Mouse (Mus musculus): Measurements from ENCODE around the gene Gm11172. TPM values are rescaled to one million over a fixed set of nuclear protein-coding genes. Genes with fewer than 3 reads are reported as not detected.

Gm11172 gene
- not detected for polyA plus RNA-seq (2012; fragmentation: generic; extraction: Trizol)
- long read RNA-seq, experiment 1 = 0 reads
- long read RNA-seq, experiment 2 = 0 reads

DNA sequence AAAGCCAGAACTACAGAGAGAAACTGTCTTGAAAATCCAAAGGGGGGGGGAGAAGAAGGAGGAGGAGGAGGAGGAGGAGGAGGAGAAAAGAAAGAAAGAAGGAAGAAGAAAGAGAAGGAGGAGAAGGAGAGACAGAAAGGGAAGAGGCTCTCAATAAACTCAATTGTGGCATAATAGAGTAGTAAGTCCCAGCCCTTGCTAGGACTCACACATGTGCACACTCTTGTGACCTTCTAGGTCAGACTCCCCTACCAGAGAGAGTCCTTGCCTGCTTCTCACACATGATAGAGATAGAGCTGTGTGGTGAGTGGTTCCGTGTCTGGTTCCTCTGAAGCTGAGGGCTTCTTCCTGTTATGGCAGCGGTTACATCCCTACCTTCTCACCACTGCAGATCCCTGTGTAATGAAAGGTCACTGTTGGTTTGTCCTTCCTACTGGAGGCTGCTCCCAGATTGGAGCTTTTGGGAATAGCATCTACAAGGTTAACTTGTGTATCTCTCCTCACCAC, at the start of gene Gm11172:
Gene Gm11172 (plus strand): TSS at position 51 of the 507 bp plus-strand sequence.
- no peak within 1 kb of the TSS for H3K4me3 ChIP-seq (ENCODE audit: insufficient read depth, poor library complexity, severe bottlenecking)
- no peaks in the 10 kb centered on the region for H3K36me3 ChIP-seq (ENCODE audit: control insufficient read depth, insufficient read depth)
- H3K79me3 ChIP-seq (ENCODE audit: low read depth) = no peaks in the 10 kb centered on the region
- no peaks in the 10 kb centered on the region for H3K79me2 ChIP-seq (ENCODE audit: control insufficient read depth, insufficient read depth)
- TF ChIP-seq MAX (IDR thresholded peaks at IDR 0.05) (no peak), CTCF (IDR thresholded peaks at IDR 0.05; ENCODE audit: control insufficient read depth, insufficient read depth, insufficient read length) (no peak), MYOD1 (IDR thresholded peaks at IDR 0.05; ENCODE audit: control insufficient read depth, insufficient read length, low read depth) (no peak), USF1 (IDR thresholded peaks at IDR 0.05; ENCODE audit: low read depth) (no peak), MYOG (IDR thresholded peaks at IDR 0.05; ENCODE audit: control insufficient read depth, extremely low read depth, insufficient read length) (no peak), CEBPB (IDR thresholded peaks at IDR 0.05; ENCODE audit: low read depth) (no peak), FOSL1 (IDR thresholded peaks at IDR 0.05; ENCODE audit: insufficient read depth, low read length, poor library complexity, severe bottlenecking) (no peak)
- no peak within 1 kb of the TSS for H3ac ChIP-seq (ENCODE audit: control insufficient read depth, insufficient read length, low read depth)
- H3K27me3 ChIP-seq (ENCODE audit: control insufficient read depth, insufficient read depth, insufficient read length) = peaks cover 17% of the 10 kb centered on the region

DNA sequence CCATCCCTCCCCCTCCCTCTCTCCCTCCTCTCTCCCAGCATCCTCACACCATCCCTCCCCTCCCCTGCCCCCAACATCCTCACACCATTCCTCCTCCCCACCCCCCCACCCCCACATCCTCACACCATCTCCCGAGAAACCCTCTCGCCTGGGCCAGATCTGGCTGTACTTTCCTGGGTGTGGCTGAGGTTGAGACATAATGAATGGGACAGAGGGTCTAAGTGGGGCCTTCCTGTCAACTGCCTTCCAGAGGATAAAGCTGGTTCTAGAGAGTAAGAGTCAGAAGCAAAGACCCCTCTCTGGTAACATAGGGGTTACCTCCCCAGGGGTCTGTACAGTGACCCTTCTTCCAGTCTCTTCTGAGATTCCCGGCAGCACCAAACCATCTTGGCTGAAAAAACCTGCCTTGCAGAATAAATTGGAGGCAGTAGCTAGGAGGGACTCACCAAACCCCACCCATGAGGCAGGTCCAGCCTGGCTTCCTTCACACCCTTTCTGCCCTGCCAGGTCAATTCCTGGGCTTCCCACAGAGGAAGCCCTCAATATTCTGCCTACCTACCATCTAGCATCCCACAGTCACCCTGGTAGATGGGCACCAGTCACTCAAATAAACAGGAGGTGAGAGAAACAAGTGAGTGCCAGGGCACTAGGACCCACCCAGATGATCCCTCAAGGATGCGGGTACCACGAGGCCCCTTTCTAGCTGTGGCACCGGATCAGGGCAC, 49.0 kb upstream of the Gm11172 start:
- H3K79me3 ChIP-seq (ENCODE audit: low read depth) = no peaks in the 10 kb centered on the region
- no peaks in the 10 kb centered on the region for H3K27me3 ChIP-seq (ENCODE audit: control insufficient read depth, insufficient read depth, insufficient read length)
- H3K36me3 ChIP-seq (ENCODE audit: control insufficient read depth, insufficient read depth) = no peaks in the 10 kb centered on the region
- no peak for TF ChIP-seq CTCF (IDR thresholded peaks at IDR 0.05; ENCODE audit: control insufficient read depth, insufficient read depth, insufficient read length)
- no peak for TF ChIP-seq MAX (IDR thresholded peaks at IDR 0.05)
- no peak for TF ChIP-seq CEBPB (IDR thresholded peaks at IDR 0.05; ENCODE audit: low read depth)
- no peak for TF ChIP-seq FOSL1 (IDR thresholded peaks at IDR 0.05; ENCODE audit: insufficient read depth, low read length, poor library complexity, severe bottlenecking)
- TF ChIP-seq USF1 (IDR thresholded peaks at IDR 0.05; ENCODE audit: low read depth) = no peak
- no peak for TF ChIP-seq MYOD1 (IDR thresholded peaks at IDR 0.05; ENCODE audit: control insufficient read depth, insufficient read length, low read depth)
- TF ChIP-seq MYOG (IDR thresholded peaks at IDR 0.05; ENCODE audit: control insufficient read depth, extremely low read depth, insufficient read length) = no peak
- H3K4me3 ChIP-seq (ENCODE audit: insufficient read depth, poor library complexity, severe bottlenecking) = no peak overlapping the region
- no peaks in the 10 kb centered on the region for H3K79me2 ChIP-seq (ENCODE audit: control insufficient read depth, insufficient read depth)
- H3ac ChIP-seq (ENCODE audit: control insufficient read depth, insufficient read length, low read depth) = no peak overlapping the region

GRCm38 (mm10) chr16:10764323-10764722, 48.4 kb upstream of the Gm11172 start:
- no peaks in the 10 kb centered on the region for H3K27me3 ChIP-seq (ENCODE audit: control insufficient read depth, insufficient read depth, insufficient read length)
- no peak overlapping the region for H3ac ChIP-seq (ENCODE audit: control insufficient read depth, insufficient read length, low read depth)
- no peak for TF ChIP-seq MYOD1 (IDR thresholded peaks at IDR 0.05; ENCODE audit: control insufficient read depth, insufficient read length, low read depth)
- no peak for TF ChIP-seq USF1 (IDR thresholded peaks at IDR 0.05; ENCODE audit: low read depth)
- no peak for TF ChIP-seq MYOG (IDR thresholded peaks at IDR 0.05; ENCODE audit: control insufficient read depth, extremely low read depth, insufficient read length)
- no peak for TF ChIP-seq CTCF (IDR thresholded peaks at IDR 0.05; ENCODE audit: control insufficient read depth, insufficient read depth, insufficient read length)
- TF ChIP-seq MAX (IDR thresholded peaks at IDR 0.05) = no peak
- TF ChIP-seq FOSL1 (IDR thresholded peaks at IDR 0.05; ENCODE audit: insufficient read depth, low read length, poor library complexity, severe bottlenecking) = no peak
- no peak for TF ChIP-seq CEBPB (IDR thresholded peaks at IDR 0.05; ENCODE audit: low read depth)
- no peaks in the 10 kb centered on the region for H3K79me2 ChIP-seq (ENCODE audit: control insufficient read depth, insufficient read depth)
- H3K79me3 ChIP-seq (ENCODE audit: low read depth) = no peaks in the 10 kb centered on the region
- H3K4me3 ChIP-seq (ENCODE audit: insufficient read depth, poor library complexity, severe bottlenecking) = no peak overlapping the region
- H3K36me3 ChIP-seq (ENCODE audit: control insufficient read depth, insufficient read depth) = no peaks in the 10 kb centered on the region

DNA sequence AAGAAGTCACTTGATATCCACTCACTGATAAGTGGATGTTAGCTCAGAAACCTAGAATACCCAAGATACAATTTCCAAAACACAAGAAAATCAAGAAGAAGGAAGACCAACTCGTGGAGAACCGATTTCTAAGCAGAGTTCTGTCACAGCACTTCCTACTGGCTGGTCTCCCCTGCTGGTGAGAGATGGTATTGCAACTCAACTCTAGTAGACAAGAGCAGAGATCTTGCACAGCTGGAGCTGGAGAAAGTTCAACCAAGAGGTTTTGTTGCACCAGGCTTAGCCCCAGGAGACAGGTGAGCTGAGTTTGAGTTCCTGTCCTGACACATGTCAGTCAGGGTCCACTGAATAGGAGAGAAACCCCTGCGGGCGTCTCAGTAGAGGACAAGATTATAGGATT, 45.6 kb upstream of the Gm11172 start:
- H3K36me3 ChIP-seq (ENCODE audit: control insufficient read depth, insufficient read depth) = no peaks in the 10 kb centered on the region

GRCm38 (mm10) chr16:10768821-10769220, 43.9 kb upstream of the Gm11172 start:
- Histone ChIP-seq H3K4me3 (ENCODE audit: insufficient read depth, poor library complexity, severe bottlenecking) (no peak overlapping the region), H3K36me3 (ENCODE audit: control insufficient read depth, insufficient read depth) (no peaks in the 10 kb centered on the region), H3K27me3 (ENCODE audit: control insufficient read depth, insufficient read depth, insufficient read length) (no peaks in the 10 kb centered on the region), H3K79me3 (ENCODE audit: low read depth) (no peaks in the 10 kb centered on the region), H3K79me2 (ENCODE audit: control insufficient read depth, insufficient read depth) (no peaks in the 10 kb centered on the region), H3ac (ENCODE audit: control insufficient read depth, insufficient read length, low read depth) (no peak overlapping the region)
- TF ChIP-seq MYOG (IDR thresholded peaks at IDR 0.05; ENCODE audit: control insufficient read depth, extremely low read depth, insufficient read length) (no peak), FOSL1 (IDR thresholded peaks at IDR 0.05; ENCODE audit: insufficient read depth, low read length, poor library complexity, severe bottlenecking) (no peak), MAX (IDR thresholded peaks at IDR 0.05) (no peak), MYOD1 (IDR thresholded peaks at IDR 0.05; ENCODE audit: control insufficient read depth, insufficient read length, low read depth) (no peak), USF1 (IDR thresholded peaks at IDR 0.05; ENCODE audit: low read depth) (no peak), CTCF (IDR thresholded peaks at IDR 0.05; ENCODE audit: control insufficient read depth, insufficient read depth, insufficient read length) (no peak), CEBPB (IDR thresholded peaks at IDR 0.05; ENCODE audit: low read depth) (no peak)

More for the DNA sequence above, 45.6 kb upstream of the Gm11172 start:
- no peak overlapping the region for H3K4me3 ChIP-seq (ENCODE audit: insufficient read depth, poor library complexity, severe bottlenecking)
- no peaks in the 10 kb centered on the region for H3K79me2 ChIP-seq (ENCODE audit: control insufficient read depth, insufficient read depth)
- H3ac ChIP-seq (ENCODE audit: control insufficient read depth, insufficient read length, low read depth) = no peak overlapping the region
- H3K79me3 ChIP-seq (ENCODE audit: low read depth) = no peaks in the 10 kb centered on the region
- no peaks in the 10 kb centered on the region for H3K27me3 ChIP-seq (ENCODE audit: control insufficient read depth, insufficient read depth, insufficient read length)
- TF ChIP-seq MYOG (IDR thresholded peaks at IDR 0.05; ENCODE audit: control insufficient read depth, extremely low read depth, insufficient read length) (no peak), CTCF (IDR thresholded peaks at IDR 0.05; ENCODE audit: control insufficient read depth, insufficient read depth, insufficient read length) (no peak), MAX (IDR thresholded peaks at IDR 0.05) (no peak), MYOD1 (IDR thresholded peaks at IDR 0.05; ENCODE audit: control insufficient read depth, insufficient read length, low read depth) (no peak), USF1 (IDR thresholded peaks at IDR 0.05; ENCODE audit: low read depth) (no peak), CEBPB (IDR thresholded peaks at IDR 0.05; ENCODE audit: low read depth) (no peak), FOSL1 (IDR thresholded peaks at IDR 0.05; ENCODE audit: insufficient read depth, low read length, poor library complexity, severe bottlenecking) (no peak)
